Mouse (Mus musculus) heart, postnatal 36 days (tissue): ENCODE results near the gene Fam71e2. TPM values are rescaled to one million over a fixed set of nuclear protein-coding genes. Genes with fewer than 3 reads are reported as not detected.
A peak's percentile ranks its signal among the peaks of the same experiment; 100 is the strongest.

ENCODE experiments used
- DNase-seq, 2 experiments: peaks; one replicate each; pipeline ENCODE4 v3.0.0; 2021 to 2022
- intact Hi-C: fragments of 180-260 bp; cut with DNase I; formaldehyde crosslinking; loops from one replicate; pipeline ENCODE4 v1.15.1; 2025
- total RNA-seq, 2 experiments: library from RNA; stranded (reverse); gene quantifications; 2 replicates each; pipeline ENCODE4 v1.2.3; 2021

Fam71e2 gene
- total RNA-seq, 2 experiments from 2014 or later: not detected

DNA sequence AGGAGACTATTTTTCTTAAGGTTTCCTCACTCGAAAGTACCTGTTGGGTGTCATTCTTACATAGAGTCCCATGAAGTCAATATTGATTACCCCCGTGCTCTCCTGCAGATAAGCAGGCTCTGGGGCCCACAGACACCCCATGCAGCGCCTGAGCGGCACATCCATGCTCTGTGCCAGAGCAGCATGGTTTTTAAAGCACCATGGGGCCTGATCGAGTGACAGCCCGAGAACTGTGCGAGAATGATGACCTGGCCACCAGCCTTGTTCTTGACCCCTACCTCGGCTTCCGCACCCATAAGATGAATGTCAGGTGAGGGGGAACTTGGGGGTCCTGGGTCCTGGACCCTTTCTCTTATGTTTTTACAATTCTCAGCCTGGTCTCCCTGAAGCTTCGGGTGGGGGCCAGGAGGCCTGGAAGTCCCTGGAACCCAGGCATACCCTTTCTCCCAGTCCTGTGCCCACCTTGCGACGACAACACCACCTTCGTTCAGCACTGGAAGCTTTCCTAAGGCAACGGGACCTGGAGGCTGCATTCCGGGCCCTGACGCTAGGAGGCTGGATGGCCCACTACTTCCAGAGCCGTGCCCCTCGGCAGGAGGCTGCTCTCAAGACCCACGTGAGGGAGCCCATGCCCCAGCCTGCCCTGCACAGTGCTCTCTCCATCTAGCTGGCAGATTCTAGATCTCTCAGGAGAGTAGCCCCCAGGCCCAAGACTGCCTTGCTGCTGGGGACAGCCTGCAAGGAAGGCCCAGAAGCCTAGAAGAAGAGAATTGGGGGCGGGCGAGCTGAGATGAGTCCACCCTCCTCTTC is 29.2 kb downstream of the Fam71e2 start:
- intact Hi-C loops: loop anchor here (2.0 kb wide), 2 partner anchors 47 to 55 kb away; partner anchors contain the start of gene Tmem238

DNA sequence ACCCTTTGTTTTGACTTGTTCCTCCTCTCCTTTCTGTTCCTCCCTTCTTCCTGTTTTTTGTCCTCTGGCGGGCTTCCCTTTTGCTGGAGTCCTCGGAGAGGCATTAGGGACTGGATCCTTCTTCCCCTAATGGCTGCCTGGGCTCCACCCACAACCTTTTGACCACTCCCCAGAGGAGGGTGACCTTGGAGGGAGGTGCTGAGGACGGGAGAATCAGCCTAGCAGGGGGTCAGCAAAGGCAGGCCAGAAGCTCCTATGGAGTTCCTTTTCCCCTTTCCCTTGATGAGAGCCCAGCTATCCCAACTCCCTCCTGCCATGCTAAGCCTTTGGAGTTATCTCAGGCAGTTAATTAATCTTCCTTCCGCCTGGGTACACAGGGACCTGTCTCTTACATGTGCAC is 30.0 kb downstream of the Fam71e2 start:
- intact Hi-C loops: loop anchor here (2.0 kb wide), 2 partner anchors 48 to 54 kb away; partner anchors contain the start of gene Tmem238

More for the DNA sequence above, 29.2 kb downstream of the Fam71e2 start:
- DNase-seq: no peak

DNA sequence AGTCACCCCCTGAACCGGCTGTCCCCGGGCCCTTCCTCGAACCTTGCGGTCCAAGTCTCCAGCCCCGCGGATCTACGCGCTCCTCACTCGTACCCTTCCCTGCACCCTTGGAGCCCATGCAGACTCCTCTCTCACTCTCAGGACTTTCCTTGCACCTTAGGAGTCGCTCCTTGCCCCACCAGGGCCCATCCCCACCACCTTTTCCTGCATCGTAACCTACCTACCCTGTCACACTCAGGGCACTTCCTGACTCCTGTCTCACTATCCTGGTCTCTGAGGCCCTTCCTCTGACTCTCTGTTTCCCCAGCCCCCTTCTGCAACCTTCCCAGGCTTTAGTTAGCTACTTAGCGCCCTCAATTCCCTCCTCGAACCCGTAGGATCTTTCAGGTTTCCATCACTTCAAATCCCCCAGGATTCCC is 30.8 kb downstream of the Fam71e2 start:
- DNase-seq: no peak
- intact Hi-C loops: loop anchor here (2.0 kb wide), 2 partner anchors 48 to 54 kb away; partner anchors contain the start of gene Tmem238

More for the DNA sequence above, 30.0 kb downstream of the Fam71e2 start:
- peak; percentile 57 to 66 for DNase-seq

GRCm38 (mm10) chr7:4739544-4740275 is 31.4 kb downstream of the Fam71e2 start, which contains the start of gene Kmt5c:
Gene Kmt5c (plus strand): TSS chr7:4740115.
- peak; percentile 95 for DNase-seq
- intact Hi-C loops: loop anchor here (2.0 kb wide), 3 partner anchors 49 to 71 kb away; partner anchors contain the start of gene Tmem238

- no peak for DNase-seq
- intact Hi-C loops: loop anchor here (2.0 kb wide), 1 partner anchor 72 kb away; no protein-coding TSS in a partner anchor
These were observed 32.0 kb downstream of the Fam71e2 start for GRCm38 (mm10) chr7:4739041-4739543.

GRCm38 (mm10) chr7:4732968-4733392 is 38.1 kb downstream of the Fam71e2 start:
- no peak for DNase-seq
- intact Hi-C loops: no loop called here

GRCm38 (mm10) chr7:4731090-4731489 is 40.0 kb downstream of the Fam71e2 start:
- no peak for DNase-seq
- intact Hi-C loops: no loop called here

DNA sequence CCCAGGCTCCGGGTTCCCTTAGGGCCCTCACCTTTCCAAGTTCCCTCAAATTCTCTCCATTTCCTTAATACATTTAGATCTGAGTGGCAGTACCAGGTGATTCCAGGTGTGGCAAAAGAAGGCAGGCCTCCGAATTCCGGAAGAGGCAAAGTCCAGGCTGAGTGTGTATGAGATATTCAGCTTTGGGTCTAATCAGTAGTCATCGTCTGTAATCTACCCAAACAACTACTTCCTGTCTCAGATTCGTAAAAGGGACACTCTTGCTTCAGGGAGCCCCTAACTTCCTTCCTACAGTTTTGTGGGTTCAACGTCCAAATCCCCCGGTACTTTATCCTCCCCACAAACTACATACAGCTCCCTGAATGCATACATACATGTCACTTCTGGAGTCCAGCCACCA is 45.9 kb downstream of the Fam71e2 start, which contains the start of gene Tmem150b:
Gene Tmem150b (minus strand): TSS at position 81 of the 400 bp plus-strand sequence.
- intact Hi-C loops: no loop called here

GRCm38 (mm10) chr7:4724359-4724758 is 46.7 kb downstream of the Fam71e2 start:
- intact Hi-C loops: no loop called here
- DNase-seq: no peak

More for the DNA sequence above, 45.9 kb downstream of the Fam71e2 start, which contains the start of gene Tmem150b:
- DNase-seq: no peak

- peak in 1 of 2 experiments; percentile 34 for DNase-seq
- intact Hi-C loops: no loop called here
These were observed 47.6 kb downstream of the Fam71e2 start for GRCm38 (mm10) chr7:4723508-4723907.

- intact Hi-C loops: no loop called here
- DNase-seq: no peak
These were observed 51.8 kb downstream of the Fam71e2 start for GRCm38 (mm10) chr7:4719276-4719675.

GRCm38 (mm10) chr7:4716955-4717354 is 54.1 kb downstream of the Fam71e2 start:
- intact Hi-C loops: no loop called here
- no peak for DNase-seq

DNA sequence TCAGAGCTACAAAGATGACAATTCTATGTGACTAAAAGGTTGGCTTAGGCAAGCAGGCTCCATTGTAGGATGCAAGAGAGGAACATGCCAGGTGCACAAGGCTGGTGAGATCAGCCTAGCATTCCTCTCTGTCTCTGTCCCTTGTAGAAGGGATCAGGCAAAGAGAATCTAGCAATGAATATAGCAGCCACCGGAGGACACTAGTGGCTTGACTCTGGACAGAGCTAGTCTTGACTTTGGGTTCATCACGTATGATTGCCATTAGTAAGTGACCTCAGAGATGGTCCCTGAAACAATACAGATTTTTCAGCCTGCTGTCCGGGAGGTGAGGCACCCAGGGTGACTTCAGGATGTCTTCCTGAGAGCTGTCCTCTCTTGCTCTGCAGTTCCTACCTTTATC is 58.5 kb downstream of the Fam71e2 start:
- DNase-seq: no peak
- intact Hi-C loops: no loop called here

DNA sequence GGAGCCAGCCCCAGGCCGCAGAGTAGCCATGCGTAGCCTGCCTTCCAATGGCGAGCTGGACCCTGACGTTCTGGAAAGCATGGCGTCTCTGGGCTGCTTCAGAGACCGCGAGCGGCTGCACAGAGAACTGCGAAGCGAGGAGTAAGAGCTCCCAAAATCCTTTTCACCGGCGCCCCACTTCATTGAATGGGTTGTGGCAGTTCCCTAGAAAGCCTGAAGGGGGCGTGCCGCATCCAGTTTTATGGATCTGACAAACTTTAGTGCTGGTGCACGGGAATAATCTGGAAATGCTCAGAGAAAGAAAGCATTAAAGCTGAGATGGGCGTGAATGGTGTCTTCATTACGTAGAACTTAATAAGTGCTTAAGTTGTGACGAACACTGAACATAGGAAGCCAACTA is 66.0 kb downstream of the Fam71e2 start:
- intact Hi-C loops: no loop called here
- peak in 1 of 2 experiments; percentile 53 for DNase-seq

Other genes starting within 250 kb of the Fam71e2 start
- gene Tnni3, start 247.1 kb downstream of the Fam71e2 start, total RNA-seq: over 10,000 TPM in 1 of 2 experiments, 1,000 to 10,000 TPM in 1; 9,756 to 10,673 TPM
- gene Dnaaf3, start 238.8 kb downstream of the Fam71e2 start, total RNA-seq: 1 to 10 TPM; 2.0 to 3.0 TPM
- under 1 TPM; 0.54 to 0.89 TPM for gene Syt5, start 223.8 kb downstream of the Fam71e2 start, total RNA-seq
- gene Ptprh, start 167.3 kb downstream of the Fam71e2 start, total RNA-seq: not detected
- gene Tmem86b, start 139.9 kb downstream of the Fam71e2 start, total RNA-seq: 1 to 10 TPM; 4.2 to 5.1 TPM
- 10 to 100 TPM; 72.1 to 73.7 TPM for gene Ppp6r1, start 112.3 kb downstream of the Fam71e2 start, total RNA-seq
- gene Hspbp1, start 86.2 kb downstream of the Fam71e2 start, total RNA-seq: 10 to 100 TPM; 27.2 to 34.7 TPM
- gene Brsk1, start 80.7 kb downstream of the Fam71e2 start, total RNA-seq: 1 to 10 TPM; 1.2 TPM
- under 1 TPM; 0.11 to 0.30 TPM for gene Tmem150b, start 46.1 kb downstream of the Fam71e2 start, total RNA-seq
- gene Kmt5c, start 31.2 kb downstream of the Fam71e2 start, total RNA-seq: 10 to 100 TPM; 14.8 to 15.9 TPM
- 1 to 10 TPM; 1.9 to 2.3 TPM for gene Cox6b2, start 18.2 kb downstream of the Fam71e2 start, total RNA-seq
- gene Il11, start 11.6 kb upstream of the Fam71e2 start, total RNA-seq: not detected
- not detected for gene Tmem190, start 11.6 kb upstream of the Fam71e2 start, total RNA-seq
- gene Tmem238, start 18.4 kb upstream of the Fam71e2 start, total RNA-seq: 1 to 10 TPM; 4.4 to 5.7 TPM
- 100 to 1,000 TPM; 515 to 545 TPM for gene Rpl28, start 21.6 kb upstream of the Fam71e2 start, total RNA-seq
- 10 to 100 TPM; 89.8 to 95.7 TPM for gene Ube2s, start 41.3 kb upstream of the Fam71e2 start, total RNA-seq
- not detected for gene Shisa7, start 73.4 kb upstream of the Fam71e2 start, total RNA-seq
- gene Isoc2b, start 99.0 kb upstream of the Fam71e2 start, total RNA-seq: 1 to 10 TPM; 3.9 to 4.6 TPM
- gene Isoc2a, start 105.9 kb upstream of the Fam71e2 start, total RNA-seq: 10 to 100 TPM; 45.4 to 48.8 TPM
- gene Gm36210, start 135.2 kb upstream of the Fam71e2 start, total RNA-seq: not detected
- gene Zfp628, start 143.9 kb upstream of the Fam71e2 start, total RNA-seq: 1 to 10 TPM; 7.2 to 9.2 TPM
- gene Nat14, start 150.7 kb upstream of the Fam71e2 start, total RNA-seq: 1 to 10 TPM; 4.3 to 5.1 TPM
- gene Ssc5d, start 154.5 kb upstream of the Fam71e2 start, total RNA-seq: 1 to 10 TPM; 3.9 to 4.1 TPM
- gene Sbk2, start 193.1 kb upstream of the Fam71e2 start, total RNA-seq: 10 to 100 TPM; 26.5 to 34.0 TPM
- gene Sbk3, start 199.9 kb upstream of the Fam71e2 start, total RNA-seq: 10 to 100 TPM; 31.5 to 45.5 TPM
- 10 to 100 TPM; 14.2 to 16.4 TPM for gene Zfp579, start 224.9 kb upstream of the Fam71e2 start, total RNA-seq
- 10 to 100 TPM in 1 of 2 experiments, 1 to 10 TPM in 1; 9.7 to 10.4 TPM for gene Zfp524, start 243.1 kb upstream of the Fam71e2 start, total RNA-seq
- 10 to 100 TPM; 17.0 to 21.6 TPM for gene Fiz1, start 243.4 kb upstream of the Fam71e2 start, total RNA-seq
- gene Gm44973, start 244.2 kb upstream of the Fam71e2 start, total RNA-seq: not detected
- 10 to 100 TPM; 14.1 to 14.9 TPM for gene Zfp865, start 249.1 kb upstream of the Fam71e2 start, total RNA-seq
- not detected for gene Ccdc106, start 249.3 kb upstream of the Fam71e2 start, total RNA-seq